8 mouse cellular contexts compared by ENCODE assay signal in genomic region chr11:79973626-79974476, GRCm38 (mm10). TPM values are rescaled to one million over a fixed set of nuclear protein-coding genes. Genes with fewer than 3 reads are reported as not detected.
DNase-seq lines count a peak whose midpoint lies in the region; ATAC-seq and TF ChIP-seq lines count a peak whose summit lies in the region.

No protein-coding gene starts in this region.

- H3K9ac ChIP-seq in limb, embryonic 13.5 days: peak overlapping the region; percentile 69
- peak overlapping the region; percentile 57 for H3K9ac ChIP-seq in midbrain, embryonic 12.5 days (replicated peaks)

- H3K4me2 ChIP-seq in limb, embryonic 13.5 days (replicated peaks): peak overlapping the region; percentile 91
- H3K4me2 ChIP-seq in midbrain, embryonic 12.5 days (replicated peaks): peak overlapping the region; percentile 81

- H3K9me3 ChIP-seq in embryonic facial prominence, embryonic 10.5 days: no peaks in the 10 kb centered on the region
- H3K9me3 ChIP-seq in limb, embryonic 13.5 days: no peaks in the 10 kb centered on the region
- no peaks in the 10 kb centered on the region for H3K9me3 ChIP-seq in midbrain, embryonic 12.5 days

- ATAC-seq in hematopoietic stem cell, adult 5-6 weeks (replicated peaks in 1 of 2; ENCODE audit: insufficient read depth in 1 of 2, low FRiP score in 2 of 2, low TSS enrichment in 1 of 2, low read depth in 1 of 2, poor library complexity in 2 of 2, severe bottlenecking in 2 of 2): peak; percentile 4 to 39; a peak in 3 of 4 replicates
- no peak for ATAC-seq in limb, embryonic 13.5 days (ENCODE audit: low FRiP score, low read depth)
- no peak for ATAC-seq in midbrain, embryonic 12.5 days (ENCODE audit: low FRiP score, low read depth)

- peak overlapping the region; percentile 38 for H3K4me3 ChIP-seq in kidney, adult 2 months (ENCODE audit: insufficient read depth, low read depth, low read length)
- H3K4me3 ChIP-seq in embryonic facial prominence, embryonic 10.5 days: peak overlapping the region; percentile 66
- H3K4me3 ChIP-seq in limb, embryonic 13.5 days: peak overlapping the region; percentile 56
- H3K4me3 ChIP-seq in midbrain, embryonic 12.5 days: peak overlapping the region; percentile 49

- 1% methylated on average over 41 of the region's 41 CpGs for WGBS in kidney, adult 2 months
- WGBS in embryonic facial prominence, embryonic 10.5 days: under 1% methylated on average over 41 of the region's 41 CpGs
- WGBS in limb, embryonic 13.5 days: under 1% methylated on average over 41 of the region's 41 CpGs
- WGBS in midbrain, embryonic 12.5 days: under 1% methylated on average over 41 of the region's 41 CpGs

- TF ChIP-seq POLR2A in kidney, adult 2 months (IDR thresholded peaks at IDR 0.05; ENCODE audit: low read depth, low read length): no peak

- no peak overlapping the region for H3K27ac ChIP-seq in kidney, adult 2 months (ENCODE audit: insufficient read depth, low read depth, low read length)
- H3K27ac ChIP-seq in embryonic facial prominence, embryonic 10.5 days (replicated peaks): peak overlapping the region; percentile 65; the same call in 1 of the 2 replicates
- H3K27ac ChIP-seq in limb, embryonic 13.5 days: no peak overlapping the region
- no peak overlapping the region for H3K27ac ChIP-seq in midbrain, embryonic 12.5 days (replicated peaks)

- no peaks in the 10 kb centered on the region for H3K4me1 ChIP-seq in kidney, adult 2 months (ENCODE audit: control insufficient read depth, insufficient read depth, low read length)
- peaks cover 16% of the 10 kb centered on the region for H3K4me1 ChIP-seq in embryonic facial prominence, embryonic 10.5 days
- peaks cover 17% of the 10 kb centered on the region for H3K4me1 ChIP-seq in limb, embryonic 13.5 days
- peaks cover 13% of the 10 kb centered on the region; the same call in 1 of the 2 replicates for H3K4me1 ChIP-seq in midbrain, embryonic 12.5 days

- no peaks in the 10 kb centered on the region for H3K36me3 ChIP-seq in kidney, adult 2 months (ENCODE audit: control insufficient read depth, insufficient read depth, low read length)
- no peaks in the 10 kb centered on the region for H3K36me3 ChIP-seq in embryonic facial prominence, embryonic 10.5 days (replicated peaks)
- H3K36me3 ChIP-seq in limb, embryonic 13.5 days: no peaks in the 10 kb centered on the region
- H3K36me3 ChIP-seq in midbrain, embryonic 12.5 days: no peaks in the 10 kb centered on the region

- H3K27me3 ChIP-seq in kidney, adult 2 months (replicated peaks; ENCODE audit: control insufficient read depth, insufficient read depth, low read length): peaks cover 12% of the 10 kb centered on the region
- H3K27me3 ChIP-seq in embryonic facial prominence, embryonic 10.5 days (replicated peaks; ENCODE audit: low read depth, poor library complexity, severe bottlenecking): peaks cover 45% of the 10 kb centered on the region
- peaks cover 35% of the 10 kb centered on the region for H3K27me3 ChIP-seq in limb, embryonic 13.5 days
- peaks cover 28% of the 10 kb centered on the region for H3K27me3 ChIP-seq in midbrain, embryonic 12.5 days

- no peak for TF ChIP-seq CTCF in kidney, adult 2 months (conservative IDR thresholded peaks at IDR 0.05; ENCODE audit: insufficient read depth, insufficient read length, low read depth, low read length)

- DNase-seq in kidney, adult 2 months: no peak
- DNase-seq in kidney, adult 11 months: no peak
- peak; percentile 61 for DNase-seq in Muller cell, postnatal 12 days (ENCODE audit: inconsistent ontology term)
- peak; percentile 75 for DNase-seq in embryonic facial prominence, embryonic 10.5 days (ENCODE audit: low spot score)
- DNase-seq in testis, postnatal 10 days (ENCODE audit: low spot score): peak; percentile 63

RNA-seq across cellular contexts. Expression of gene Utp6, which starts 11.7 kb away (rescaled TPM):
- 7.7 and 10.3 TPM in 2 replicates for polyA plus RNA-seq in kidney, adult 2 months (2012; rRNA removed)
- 72.4 and 74.1 TPM in 2 replicates for polyA plus RNA-seq in embryonic facial prominence, embryonic 10.5 days (2016; fragmentation: Nextera tagmentation; extraction: Ambion mirVana)
- 96.2 and 141 TPM in 2 replicates for total RNA-seq in hematopoietic stem cell, adult 5-6 weeks (2017)
- 57.9 and 64.0 TPM in 2 replicates for polyA plus RNA-seq in limb, embryonic 13.5 days (2015; fragmentation: Nextera tagmentation; extraction: Ambion mirVana)
- 60.2 and 66.8 TPM in 2 replicates for polyA plus RNA-seq in midbrain, embryonic 12.5 days (2016; fragmentation: Nextera tagmentation; extraction: Ambion mirVana)

RNA-seq across cellular contexts. Expression of gene Suz12, which starts 19.1 kb away (rescaled TPM):
- 4.3 and 5.7 TPM in 2 replicates for polyA plus RNA-seq in kidney, adult 2 months (2012; rRNA removed)
- polyA plus RNA-seq in embryonic facial prominence, embryonic 10.5 days (2016; fragmentation: Nextera tagmentation; extraction: Ambion mirVana): 22.2 and 23.3 TPM in 2 replicates
- total RNA-seq in hematopoietic stem cell, adult 5-6 weeks (2017): 80.1 and 119 TPM in 2 replicates
- polyA plus RNA-seq in limb, embryonic 13.5 days (2015; fragmentation: Nextera tagmentation; extraction: Ambion mirVana): 24.5 and 24.9 TPM in 2 replicates
- polyA plus RNA-seq in midbrain, embryonic 12.5 days (2016; fragmentation: Nextera tagmentation; extraction: Ambion mirVana): 33.0 and 34.3 TPM in 2 replicates

Comparison
In these comparisons a context has a peak if more than half of its experiments do, and no peak if none do; other contexts are left out.
1. DNase-seq: peak in Muller cell, postnatal 12 days (single experiment), embryonic facial prominence, embryonic 10.5 days (single experiment) and testis, postnatal 10 days (single experiment); none in kidney, adult 2 months (single experiment) and kidney, adult 11 months (single experiment).
2. ATAC-seq: peak in hematopoietic stem cell, adult 5-6 weeks (2 of 2); none in limb, embryonic 13.5 days (single experiment) and midbrain, embryonic 12.5 days (single experiment).
3. Peak in every context shown above with its lines, with median percentiles within 50 percentile points of each other: H3K4me3 ChIP-seq.